Mouse (Mus musculus): ENCODE results near the gene Megf9. TPM values are rescaled to one million over a fixed set of nuclear protein-coding genes. Genes with fewer than 3 reads are reported as not detected.

The Megf9 gene
- polyA plus RNA-seq, 1 experiment from 2014 or later = 5.0 TPM

DNA sequence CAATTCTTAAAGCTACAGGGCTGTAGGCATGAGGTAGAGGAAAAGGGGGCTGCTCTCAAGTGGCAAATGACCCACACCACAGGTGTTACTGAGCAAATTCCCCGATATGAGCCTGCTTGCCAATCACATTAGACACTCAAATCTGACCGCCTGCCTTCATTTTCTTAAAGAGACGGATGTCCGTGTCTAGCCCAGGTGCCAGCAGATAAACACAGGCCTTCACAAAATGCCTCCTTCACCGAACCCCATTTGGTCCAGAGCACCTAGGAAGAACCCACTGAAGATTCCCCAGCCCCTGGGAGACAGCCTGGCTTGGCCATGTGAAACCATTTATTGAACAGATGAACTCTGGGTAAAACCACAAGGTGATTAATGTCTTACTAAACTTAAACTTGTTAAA, 138.1 kb downstream of the Megf9 start:
- H3K36me3 ChIP-seq (ENCODE audit: control insufficient read depth, insufficient read depth, low read length) = peaks cover 3% of the 10 kb centered on the region; the same call in 1 of the 2 replicates
- no peak overlapping the region for H3K4me2 ChIP-seq
- H3K4me1 ChIP-seq (replicated peaks; ENCODE audit: control insufficient read depth, insufficient read depth, low read length) = no peaks in the 10 kb centered on the region
- no peaks in the 10 kb centered on the region for H3K9me3 ChIP-seq (ENCODE audit: control insufficient read depth, low read length)
- H3K4me3 ChIP-seq (ENCODE audit: low read depth, low read length) = no peak overlapping the region
- H3K27ac ChIP-seq (ENCODE audit: low read depth, low read length) = no peak overlapping the region
- ATAC-seq (replicated peaks; ENCODE audit: low FRiP score) = no peak
- 86% methylated on average over 5 of the region's 5 CpGs for WGBS
- H3K9ac ChIP-seq (ENCODE audit: low read depth, low read length) = no peak overlapping the region
- H3K27me3 ChIP-seq (replicated peaks; ENCODE audit: control insufficient read depth, insufficient read depth, low read length) = no peaks in the 10 kb centered on the region
- no peak for DNase-seq (ENCODE audit: low spot score)

GRCm38 (mm10) chr4:70394736-70395135, 140.1 kb downstream of the Megf9 start:
- 95% methylated on average over 2 of the region's 2 CpGs for WGBS
- Histone ChIP-seq H3K36me3 (ENCODE audit: control insufficient read depth, insufficient read depth, low read length) (peaks cover 4% of the 10 kb centered on the region; the same call in 1 of the 2 replicates), H3K4me3 (ENCODE audit: low read depth, low read length) (no peak overlapping the region), H3K27ac (ENCODE audit: low read depth, low read length) (no peak overlapping the region), H3K4me2 (no peak overlapping the region), H3K27me3 (replicated peaks; ENCODE audit: control insufficient read depth, insufficient read depth, low read length) (no peaks in the 10 kb centered on the region), H3K9me3 (ENCODE audit: control insufficient read depth, low read length) (no peaks in the 10 kb centered on the region), H3K4me1 (replicated peaks; ENCODE audit: control insufficient read depth, insufficient read depth, low read length) (no peaks in the 10 kb centered on the region), H3K9ac (ENCODE audit: low read depth, low read length) (no peak overlapping the region)
- no peak for DNase-seq (ENCODE audit: low spot score)
- ATAC-seq (replicated peaks; ENCODE audit: low FRiP score) = no peak

DNA sequence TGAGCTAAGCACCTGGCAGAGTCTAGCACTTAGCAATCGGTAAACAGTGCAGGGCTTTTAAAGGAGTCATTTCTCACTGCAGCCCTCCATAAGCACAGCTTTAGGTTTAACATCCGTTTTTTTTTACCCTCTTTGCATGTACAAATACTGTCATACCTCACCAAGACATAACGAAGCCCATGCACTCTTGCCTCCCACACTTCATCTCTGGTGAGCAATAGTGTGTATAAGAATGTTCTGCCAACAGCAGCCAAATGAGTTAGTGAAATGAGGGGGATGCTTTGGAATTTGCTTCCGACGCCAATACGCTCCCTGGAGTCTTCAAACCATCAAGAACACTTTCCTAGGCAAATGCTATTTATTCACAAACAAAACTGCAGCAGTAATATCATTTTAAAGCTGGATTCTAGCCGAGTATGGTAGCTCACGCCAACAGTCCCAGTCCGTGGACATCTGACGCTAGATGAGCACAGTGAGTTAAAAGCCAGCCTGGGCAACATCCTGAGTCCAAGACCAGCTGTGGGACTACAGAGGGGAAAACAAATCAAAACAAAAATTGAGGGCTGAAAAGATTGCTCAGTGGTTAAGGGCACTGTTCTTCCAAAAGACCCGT, 142.9 kb downstream of the Megf9 start:
- no peak for DNase-seq (ENCODE audit: low spot score)
- Histone ChIP-seq H3K9me3 (ENCODE audit: control insufficient read depth, low read length) (no peaks in the 10 kb centered on the region), H3K9ac (ENCODE audit: low read depth, low read length) (no peak overlapping the region), H3K4me1 (replicated peaks; ENCODE audit: control insufficient read depth, insufficient read depth, low read length) (no peaks in the 10 kb centered on the region), H3K4me3 (ENCODE audit: low read depth, low read length) (no peak overlapping the region), H3K4me2 (no peak overlapping the region), H3K36me3 (ENCODE audit: control insufficient read depth, insufficient read depth, low read length) (peaks cover 4% of the 10 kb centered on the region; the same call in 1 of the 2 replicates), H3K27me3 (replicated peaks; ENCODE audit: control insufficient read depth, insufficient read depth, low read length) (no peaks in the 10 kb centered on the region), H3K27ac (ENCODE audit: low read depth, low read length) (no peak overlapping the region)
- WGBS = 88% methylated on average over 11 of the region's 11 CpGs
- no peak for ATAC-seq (replicated peaks; ENCODE audit: low FRiP score)

GRCm38 (mm10) chr4:70391073-70391472, 143.7 kb downstream of the Megf9 start:
- Histone ChIP-seq H3K9me3 (ENCODE audit: control insufficient read depth, low read length) (no peaks in the 10 kb centered on the region), H3K4me2 (no peak overlapping the region), H3K27ac (ENCODE audit: low read depth, low read length) (no peak overlapping the region), H3K4me1 (replicated peaks; ENCODE audit: control insufficient read depth, insufficient read depth, low read length) (no peaks in the 10 kb centered on the region), H3K27me3 (replicated peaks; ENCODE audit: control insufficient read depth, insufficient read depth, low read length) (no peaks in the 10 kb centered on the region), H3K4me3 (ENCODE audit: low read depth, low read length) (no peak overlapping the region), H3K36me3 (ENCODE audit: control insufficient read depth, insufficient read depth, low read length) (peaks cover 4% of the 10 kb centered on the region; the same call in 1 of the 2 replicates), H3K9ac (ENCODE audit: low read depth, low read length) (no peak overlapping the region)
- 91% methylated on average over 9 of the region's 9 CpGs for WGBS
- DNase-seq (ENCODE audit: low spot score) = no peak
- ATAC-seq (replicated peaks; ENCODE audit: low FRiP score) = no peak

- H3K4me3 ChIP-seq (ENCODE audit: low read depth, low read length) = no peak overlapping the region
- no peaks in the 10 kb centered on the region for H3K9me3 ChIP-seq (ENCODE audit: control insufficient read depth, low read length)
- ATAC-seq (replicated peaks; ENCODE audit: low FRiP score) = no peak
- H3K27ac ChIP-seq (ENCODE audit: low read depth, low read length) = no peak overlapping the region
- peaks cover 2% of the 10 kb centered on the region; the same call in 1 of the 2 replicates for H3K36me3 ChIP-seq (ENCODE audit: control insufficient read depth, insufficient read depth, low read length)
- DNase-seq (ENCODE audit: low spot score) = no peak
- no peak overlapping the region for H3K9ac ChIP-seq (ENCODE audit: low read depth, low read length)
- H3K4me1 ChIP-seq (replicated peaks; ENCODE audit: control insufficient read depth, insufficient read depth, low read length) = no peaks in the 10 kb centered on the region
- WGBS = 89% methylated on average over 5 of the region's 5 CpGs
- H3K4me2 ChIP-seq = no peak overlapping the region
- H3K27me3 ChIP-seq (replicated peaks; ENCODE audit: control insufficient read depth, insufficient read depth, low read length) = no peaks in the 10 kb centered on the region
Measured at GRCm38 (mm10) chr4:70386206-70386605, 148.6 kb downstream of the Megf9 start.

GRCm38 (mm10) chr4:70377359-70377758, 157.4 kb downstream of the Megf9 start:
- Histone ChIP-seq H3K4me1 (replicated peaks; ENCODE audit: control insufficient read depth, insufficient read depth, low read length) (no peaks in the 10 kb centered on the region), H3K27ac (ENCODE audit: low read depth, low read length) (no peak overlapping the region), H3K9me3 (ENCODE audit: control insufficient read depth, low read length) (no peaks in the 10 kb centered on the region), H3K4me2 (no peak overlapping the region), H3K27me3 (replicated peaks; ENCODE audit: control insufficient read depth, insufficient read depth, low read length) (no peaks in the 10 kb centered on the region), H3K9ac (ENCODE audit: low read depth, low read length) (no peak overlapping the region), H3K36me3 (ENCODE audit: control insufficient read depth, insufficient read depth, low read length) (no peaks in the 10 kb centered on the region), H3K4me3 (ENCODE audit: low read depth, low read length) (no peak overlapping the region)
- DNase-seq (ENCODE audit: low spot score) (no peak), ATAC-seq (replicated peaks; ENCODE audit: low FRiP score) (no peak)
- 86% methylated on average over 4 of the region's 4 CpGs for WGBS

Other genes with a start within 250 kb of the Megf9 start
- gene Cdk5rap2, start 124.6 kb downstream of the Megf9 start, polyA plus RNA-seq (2014; fragmentation: Nextera tagmentation; extraction: Ambion mirVana) = 11.8 and 12.4 TPM in 2 replicates

Data from liver, embryonic 11.5 days (tissue).